Mouse (Mus musculus): Measurements from ENCODE around the gene Ssh2. TPM values are rescaled to one million over a fixed set of nuclear protein-coding genes. Genes with fewer than 3 reads are reported as not detected.
"Not testable (repeated sequence)": the region's sequence is repeated elsewhere in the genome, so short reads cannot be mapped to it uniquely, and the experiment has no call there.

Gene Ssh2
- polyA plus RNA-seq, 1 experiment from 2014 or later, result 8.2 TPM

DNA sequence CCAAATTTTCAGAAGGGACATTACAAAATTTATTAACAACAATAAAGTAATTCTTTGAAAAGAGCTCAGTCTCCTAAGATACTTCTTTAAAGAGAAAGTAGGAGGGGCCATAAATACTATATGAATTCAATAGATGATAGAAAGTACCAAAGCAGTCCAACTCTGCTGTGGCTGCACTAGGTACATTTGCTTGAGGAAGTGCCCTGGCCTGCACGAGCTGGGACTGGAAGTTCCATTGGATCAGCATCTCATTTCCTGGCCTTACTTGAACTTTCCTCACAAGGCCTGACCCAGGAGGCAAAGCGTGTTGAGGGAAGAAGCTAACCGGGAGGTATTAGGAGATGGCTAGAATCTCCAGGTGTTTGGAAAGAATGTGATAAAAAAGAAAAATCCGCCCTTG, 75.4 kb downstream of the Ssh2 start:
- no peaks in the 10 kb centered on the region for H3K9me3 ChIP-seq (replicated peaks)
- H3K36me3 ChIP-seq, result no peaks in the 10 kb centered on the region
- H3K9ac ChIP-seq, result no peak overlapping the region
- H3K4me1 ChIP-seq, result no peaks in the 10 kb centered on the region
- no peak overlapping the region for H3K27ac ChIP-seq (replicated peaks)
- no peak for ATAC-seq (ENCODE audit: insufficient number of reproducible peaks, low FRiP score, low TSS enrichment, low read depth)
- H3K4me2 ChIP-seq (replicated peaks), result no peak overlapping the region
- H3K4me3 ChIP-seq (replicated peaks), result no peak overlapping the region
- WGBS, result 68% methylated on average over 4 of the region's 4 CpGs
- H3K27me3 ChIP-seq, result no peaks in the 10 kb centered on the region

DNA sequence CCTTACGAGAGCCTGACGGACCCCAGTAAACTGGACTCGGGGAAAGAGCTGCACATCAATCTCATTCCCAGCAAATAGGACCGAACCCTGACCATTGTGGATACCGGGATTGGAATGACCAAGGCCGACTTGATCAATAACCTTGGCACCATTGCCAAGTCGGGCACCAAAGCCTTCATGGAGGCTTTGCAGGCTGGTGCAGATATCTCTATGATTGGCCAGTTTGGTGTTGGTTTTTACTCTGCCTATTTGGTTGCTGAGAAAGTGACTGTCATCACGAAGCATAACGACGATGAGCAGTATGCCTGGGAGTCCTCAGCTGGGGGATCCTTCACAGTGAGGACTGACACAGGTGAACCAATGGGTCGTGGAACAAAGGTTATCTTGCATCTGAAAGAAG, 77.6 kb downstream of the Ssh2 start:
- H3K9me3 ChIP-seq (replicated peaks); H3K4me3 ChIP-seq (replicated peaks); H3K27me3 ChIP-seq; H3K9ac ChIP-seq; H3K27ac ChIP-seq (replicated peaks); H3K36me3 ChIP-seq; H3K4me2 ChIP-seq (replicated peaks); ATAC-seq (ENCODE audit: insufficient number of reproducible peaks, low FRiP score, low TSS enrichment, low read depth); H3K4me1 ChIP-seq: not testable (repeated sequence)
- WGBS, result 93% methylated on average over 10 of the region's 11 CpGs

DNA sequence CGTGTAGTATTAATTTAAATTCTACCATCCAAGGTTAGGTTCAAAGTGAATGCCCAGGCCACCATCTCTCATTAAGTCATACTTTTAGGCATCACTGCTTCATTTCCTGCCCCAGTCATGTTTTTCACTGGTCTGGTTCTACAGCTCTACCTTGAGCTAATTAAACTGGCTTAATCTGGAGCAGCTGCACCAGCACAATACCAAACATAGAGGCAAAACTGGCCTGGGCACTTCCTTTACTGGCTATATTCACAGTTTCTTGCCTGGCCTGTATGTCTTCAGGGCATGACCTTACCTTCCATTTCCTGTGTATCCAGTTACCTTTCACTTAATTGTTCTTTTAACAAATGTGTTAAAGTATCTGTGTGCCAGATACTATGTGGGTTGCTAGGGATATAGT, 81.2 kb downstream of the Ssh2 start:
- Histone ChIP-seq H3K4me3 (replicated peaks) (no peak overlapping the region), H3K36me3 (no peaks in the 10 kb centered on the region), H3K9me3 (replicated peaks) (no peaks in the 10 kb centered on the region), H3K27ac (replicated peaks) (0 out of 2 replicates have a peak overlapping the region, but pooled peaks have one; percentile 3), H3K27me3 (no peaks in the 10 kb centered on the region), H3K4me2 (replicated peaks) (no peak overlapping the region), H3K4me1 (0 out of 2 replicates have a peak, but pooled peaks cover 7% of the 10 kb centered on the region), H3K9ac (no peak overlapping the region)
- 39% methylated on average over 1 of the region's 1 CpGs for WGBS
- no peak for ATAC-seq (ENCODE audit: insufficient number of reproducible peaks, low FRiP score, low TSS enrichment, low read depth)

DNA sequence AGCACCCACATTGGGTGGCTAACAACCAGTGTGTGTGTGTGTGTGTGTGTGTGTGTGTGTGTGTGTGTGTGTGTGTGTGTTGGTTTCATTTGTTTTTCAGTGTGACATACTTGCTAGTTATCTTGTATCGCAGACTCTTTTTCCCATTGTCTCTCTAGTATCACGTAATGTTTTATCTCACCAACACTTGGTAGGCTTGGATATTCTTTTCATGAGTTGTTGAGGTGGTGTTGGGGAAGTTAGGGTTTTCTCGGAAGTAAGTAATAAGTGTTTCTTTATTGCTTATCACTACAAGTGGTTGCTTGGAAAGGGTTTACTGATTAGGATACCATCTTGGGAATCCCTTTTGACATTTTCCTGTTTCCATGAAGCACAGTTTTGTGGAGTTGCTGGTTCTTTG, 91.1 kb downstream of the Ssh2 start:
- H3K4me3 ChIP-seq (replicated peaks), result no peak overlapping the region
- H3K4me2 ChIP-seq (replicated peaks), result no peak overlapping the region
- H3K9ac ChIP-seq, result no peak overlapping the region
- H3K27me3 ChIP-seq, result no peaks in the 10 kb centered on the region
- no peak for ATAC-seq (ENCODE audit: insufficient number of reproducible peaks, low FRiP score, low TSS enrichment, low read depth)
- no peak overlapping the region for H3K27ac ChIP-seq (replicated peaks)
- H3K36me3 ChIP-seq, result no peaks in the 10 kb centered on the region
- H3K9me3 ChIP-seq (replicated peaks), result no peaks in the 10 kb centered on the region
- H3K4me1 ChIP-seq, result no peaks in the 10 kb centered on the region
- WGBS, result 88% methylated on average over 3 of the region's 3 CpGs

DNA sequence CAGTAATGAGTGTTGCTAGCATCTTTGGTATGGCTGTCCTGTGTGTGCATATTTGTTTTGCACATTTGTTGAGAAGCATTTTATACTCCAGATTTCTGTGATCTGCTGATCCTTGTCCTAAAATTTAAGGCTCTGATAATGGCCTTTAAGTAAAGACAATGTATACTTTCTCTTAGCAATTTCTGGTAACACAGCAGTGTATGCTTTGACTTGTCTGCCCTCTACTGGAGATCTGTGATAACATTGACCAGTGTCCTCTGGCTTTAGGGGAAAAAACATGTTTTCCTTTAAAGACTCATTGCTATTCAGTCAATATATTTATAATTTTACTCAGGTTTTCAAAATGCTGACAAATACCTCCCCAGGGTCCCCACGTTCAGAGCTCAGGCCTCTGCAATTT, 92.4 kb downstream of the Ssh2 start:
- WGBS, result 3% methylated on average over 1 of the region's 1 CpGs
- Histone ChIP-seq H3K4me3 (replicated peaks) (no peak overlapping the region), H3K9ac (no peak overlapping the region), H3K9me3 (replicated peaks) (no peaks in the 10 kb centered on the region), H3K27ac (replicated peaks) (no peak overlapping the region), H3K27me3 (no peaks in the 10 kb centered on the region), H3K36me3 (no peaks in the 10 kb centered on the region), H3K4me2 (replicated peaks) (no peak overlapping the region), H3K4me1 (no peaks in the 10 kb centered on the region)
- ATAC-seq (ENCODE audit: insufficient number of reproducible peaks, low FRiP score, low TSS enrichment, low read depth), result no peak

DNA sequence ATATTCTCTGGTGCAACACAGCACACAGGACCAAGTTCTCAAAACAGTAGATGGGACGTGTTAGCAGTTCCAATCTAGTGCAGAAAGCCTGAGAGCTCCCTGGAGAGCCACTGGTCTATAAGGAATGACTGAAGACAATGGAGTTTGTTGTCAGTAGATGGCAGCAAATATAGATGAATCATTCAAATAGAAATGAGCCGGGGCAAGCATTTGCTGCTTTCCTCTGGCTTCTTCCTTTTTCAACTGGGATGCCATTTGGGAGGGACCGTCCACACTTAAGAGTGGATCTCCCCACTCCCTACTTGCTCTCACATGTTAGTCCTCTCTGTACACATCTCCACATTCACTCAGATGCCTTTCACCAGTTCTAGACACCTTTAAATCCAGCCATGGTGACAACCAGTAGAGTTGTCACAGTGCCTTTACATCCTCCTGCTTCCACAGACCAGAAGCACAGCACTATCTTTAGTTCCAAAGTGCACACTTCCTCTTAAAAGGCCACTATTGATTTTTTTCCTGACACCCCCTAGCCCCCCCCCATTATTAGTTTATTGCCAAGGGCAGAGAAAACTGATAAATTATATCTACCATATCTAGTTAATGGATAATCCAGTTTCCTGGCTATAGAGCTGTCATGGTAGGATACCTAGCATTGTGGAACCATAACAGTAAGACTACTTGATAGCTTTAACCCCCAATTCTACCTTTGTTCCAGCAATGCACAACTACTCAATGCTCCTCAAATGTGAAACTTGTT, 101.8 kb downstream of the Ssh2 start:
- Histone ChIP-seq H3K36me3 (no peaks in the 10 kb centered on the region), H3K9me3 (replicated peaks) (no peaks in the 10 kb centered on the region), H3K4me3 (replicated peaks) (no peak overlapping the region), H3K27ac (replicated peaks) (no peak overlapping the region), H3K4me2 (replicated peaks) (no peak overlapping the region), H3K9ac (no peak overlapping the region), H3K4me1 (no peaks in the 10 kb centered on the region), H3K27me3 (no peaks in the 10 kb centered on the region)
- WGBS, result 40% methylated on average over 3 of the region's 3 CpGs
- ATAC-seq (ENCODE audit: insufficient number of reproducible peaks, low FRiP score, low TSS enrichment, low read depth), result no peak

DNA sequence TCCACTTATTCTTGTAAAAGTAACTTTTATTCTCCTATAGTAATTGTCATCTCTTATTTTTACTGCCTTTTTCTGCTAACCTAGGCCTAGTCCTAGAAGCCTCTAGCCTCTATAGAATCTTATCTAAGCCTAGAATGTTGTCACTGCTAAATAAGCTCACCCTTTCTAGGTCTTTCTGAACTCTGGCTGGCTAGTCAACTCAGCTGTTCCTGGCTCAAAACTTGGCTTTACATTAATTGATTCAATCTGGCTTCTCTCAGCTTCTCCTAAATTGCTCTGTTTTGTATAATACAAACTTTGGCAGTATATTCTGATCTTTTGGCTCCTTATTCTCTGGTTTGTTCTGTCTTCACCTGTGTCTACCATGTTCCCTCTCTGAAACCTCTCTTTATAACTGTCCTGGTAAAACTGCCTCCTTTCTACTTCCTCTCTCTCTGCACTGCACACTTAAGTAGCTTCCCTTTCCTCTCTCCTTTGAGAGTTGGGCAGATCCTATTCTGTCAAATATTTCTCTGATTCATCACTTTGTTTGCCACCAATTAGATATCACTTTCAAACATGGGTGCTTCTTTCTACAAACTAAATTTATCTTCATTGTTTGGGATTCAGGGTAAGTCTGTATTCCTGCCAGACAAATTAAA, 102.5 kb downstream of the Ssh2 start:
- no peak for ATAC-seq (ENCODE audit: insufficient number of reproducible peaks, low FRiP score, low TSS enrichment, low read depth)
- Histone ChIP-seq H3K27ac (replicated peaks) (no peak overlapping the region), H3K4me3 (replicated peaks) (no peak overlapping the region), H3K4me1 (no peaks in the 10 kb centered on the region), H3K9ac (no peak overlapping the region), H3K9me3 (replicated peaks) (no peaks in the 10 kb centered on the region), H3K27me3 (no peaks in the 10 kb centered on the region), H3K36me3 (no peaks in the 10 kb centered on the region), H3K4me2 (replicated peaks) (no peak overlapping the region)

DNA sequence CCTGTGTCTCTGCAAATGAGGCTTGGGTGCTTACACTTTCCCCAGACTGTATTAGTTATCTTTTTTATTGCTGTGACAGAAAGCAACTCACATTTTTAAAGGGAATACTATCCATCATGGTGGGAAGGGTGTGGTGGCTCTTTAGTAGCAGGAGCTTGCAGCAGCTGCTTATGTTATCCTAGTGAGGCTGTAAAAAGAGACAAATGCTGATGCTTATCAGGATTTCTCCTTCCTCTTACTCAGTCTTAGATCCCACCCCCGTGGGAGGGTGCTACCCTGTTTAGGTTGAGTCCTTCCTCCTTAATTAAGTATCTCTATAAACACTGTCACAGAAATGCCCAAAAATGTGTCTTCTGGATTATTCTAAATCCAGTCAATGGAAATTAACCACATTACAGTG, 105.1 kb downstream of the Ssh2 start:
- no peak for ATAC-seq (ENCODE audit: insufficient number of reproducible peaks, low FRiP score, low TSS enrichment, low read depth)
- Histone ChIP-seq H3K27ac (replicated peaks) (no peak overlapping the region), H3K4me1 (no peaks in the 10 kb centered on the region), H3K9ac (no peak overlapping the region), H3K27me3 (no peaks in the 10 kb centered on the region), H3K36me3 (no peaks in the 10 kb centered on the region), H3K9me3 (replicated peaks) (no peaks in the 10 kb centered on the region), H3K4me3 (replicated peaks) (no peak overlapping the region), H3K4me2 (replicated peaks) (no peak overlapping the region)
- 63% methylated on average over 1 of the region's 1 CpGs for WGBS

DNA sequence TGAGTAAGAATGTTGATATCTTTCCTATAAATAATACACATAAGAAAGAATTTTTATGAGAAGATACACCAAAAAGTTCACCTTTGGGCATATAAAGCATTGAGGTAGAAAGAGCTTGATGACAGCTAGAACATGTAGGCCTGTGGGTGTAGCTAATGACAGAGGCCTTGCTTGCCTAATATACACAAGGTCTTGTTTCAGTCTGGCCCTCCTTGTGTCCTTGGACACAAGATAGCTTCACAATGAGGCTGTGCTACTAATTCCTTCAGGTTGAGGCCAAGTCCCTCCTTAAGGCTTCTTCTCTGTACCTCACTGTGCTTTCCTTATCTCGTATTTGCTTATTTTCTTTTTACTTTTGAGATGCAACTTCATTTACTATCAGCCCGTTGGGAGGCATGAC, 114.4 kb downstream of the Ssh2 start:
- no peak overlapping the region for H3K9ac ChIP-seq
- no peak overlapping the region for H3K27ac ChIP-seq (replicated peaks)
- no peaks in the 10 kb centered on the region for H3K4me1 ChIP-seq
- no peak overlapping the region for H3K4me3 ChIP-seq (replicated peaks)
- WGBS, result 82% methylated on average over 2 of the region's 2 CpGs
- no peak for ATAC-seq (ENCODE audit: insufficient number of reproducible peaks, low FRiP score, low TSS enrichment, low read depth)
- H3K9me3 ChIP-seq (replicated peaks), result no peaks in the 10 kb centered on the region
- no peak overlapping the region for H3K4me2 ChIP-seq (replicated peaks)
- H3K27me3 ChIP-seq, result no peaks in the 10 kb centered on the region
- no peaks in the 10 kb centered on the region for H3K36me3 ChIP-seq

DNA sequence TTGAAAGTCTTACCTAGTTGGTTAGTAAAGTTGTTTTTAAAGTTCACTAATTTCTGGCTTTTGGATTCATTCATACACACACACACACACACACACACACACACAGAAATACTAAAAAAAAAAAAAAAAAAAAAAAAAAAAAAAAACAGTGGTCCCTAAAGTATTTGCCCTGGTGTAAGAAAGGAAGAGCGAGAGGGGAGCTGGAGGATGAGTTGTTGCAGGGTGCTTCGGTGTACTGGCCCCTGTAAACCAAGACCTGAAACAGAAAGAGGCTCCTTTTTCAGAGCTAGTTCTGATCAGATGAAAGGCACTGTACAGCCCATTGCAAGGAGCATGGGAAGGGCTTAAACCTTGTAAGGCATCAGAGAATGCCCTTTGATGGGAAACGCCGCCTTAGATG, 131.2 kb downstream of the Ssh2 start:
- Histone ChIP-seq H3K4me2 (replicated peaks) (0 out of 2 replicates have a peak overlapping the region, but pooled peaks have one; percentile 72), H3K9ac (no peak overlapping the region), H3K36me3 (no peaks in the 10 kb centered on the region), H3K4me3 (replicated peaks) (no peak overlapping the region), H3K27ac (replicated peaks) (no peak overlapping the region), H3K9me3 (replicated peaks) (no peaks in the 10 kb centered on the region), H3K27me3 (no peaks in the 10 kb centered on the region), H3K4me1 (peaks cover 6% of the 10 kb centered on the region; the same call in 1 of the 2 replicates)
- ATAC-seq (ENCODE audit: insufficient number of reproducible peaks, low FRiP score, low TSS enrichment, low read depth), result no peak
- 75% methylated on average over 4 of the region's 4 CpGs for WGBS

DNA sequence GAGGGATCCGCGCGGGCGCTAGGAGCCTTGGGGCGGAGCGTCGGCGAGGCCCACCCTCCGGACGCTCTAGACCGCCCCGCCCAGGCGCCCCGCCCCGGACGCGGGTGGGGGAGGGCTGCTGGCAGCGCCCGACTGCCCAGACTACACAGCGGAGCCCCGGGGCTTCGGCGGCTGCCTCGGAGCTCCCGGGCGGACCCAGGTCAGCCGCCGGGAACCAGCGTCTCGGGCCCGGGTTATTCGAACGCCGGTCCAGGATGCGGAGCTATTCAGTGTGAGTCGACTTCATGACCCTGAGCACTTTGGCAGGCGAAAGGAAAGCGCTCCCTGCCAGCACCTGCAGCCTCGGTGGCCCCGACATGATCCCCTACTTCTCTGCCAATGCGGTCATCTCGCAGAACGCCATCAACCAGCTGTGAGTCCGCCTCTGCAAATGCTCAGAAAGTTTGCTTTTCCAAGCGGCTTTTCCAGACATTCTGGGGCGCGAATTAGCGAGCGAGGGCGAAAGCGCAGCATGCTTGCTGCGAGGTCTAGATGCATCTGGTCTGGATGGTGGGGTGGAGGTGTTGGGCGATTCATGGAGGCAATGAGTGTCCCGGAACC, 132.2 kb downstream of the Ssh2 start:
- 0 out of 2 replicates have a peak overlapping the region, but pooled peaks have one; percentile 35 for H3K27ac ChIP-seq (replicated peaks)

More for the DNA sequence above, 132.2 kb downstream of the Ssh2 start:
- Histone ChIP-seq H3K4me2 (replicated peaks) (peak overlapping the region; percentile 72), H3K9me3 (replicated peaks) (no peaks in the 10 kb centered on the region), H3K27me3 (no peaks in the 10 kb centered on the region), H3K9ac (peak overlapping the region; percentile 42; the same call in 1 of the 2 replicates), H3K36me3 (no peaks in the 10 kb centered on the region), H3K4me3 (replicated peaks) (peak overlapping the region; percentile 61), H3K4me1 (peaks cover 6% of the 10 kb centered on the region; the same call in 1 of the 2 replicates)
- WGBS, result under 1% methylated on average over 54 of the region's 54 CpGs
- ATAC-seq (ENCODE audit: insufficient number of reproducible peaks, low FRiP score, low TSS enrichment, low read depth), result peak; percentile 99

Measured in embryonic facial prominence, embryonic 15.5 days (tissue).